Mouse (Mus musculus) frontal cortex, adult 2 months (tissue): ENCODE results near the gene Heatr4. TPM values are rescaled to one million over a fixed set of nuclear protein-coding genes. Genes with fewer than 3 reads are reported as not detected.

Source experiments
- polyA plus RNA-seq: library from polyadenylated mRNA; depleted of rRNA; stranded (reverse); fragments of >200 nt; gene quantifications from 2 replicates; pipeline ENCODE4 v1.2.3, GENCODE M21; 2012; rRNA removed

Gene Heatr4
- polyA plus RNA-seq, 1 experiment, result 0.06 TPM

Other genes with a start within 250 kb of the Heatr4 start
- 3.0 and 3.4 TPM in 2 replicates for gene Papln, start 221.2 kb downstream of the Heatr4 start, polyA plus RNA-seq
- 71.7 and 73.3 TPM in 2 replicates for gene Numb, start 62.9 kb downstream of the Heatr4 start, polyA plus RNA-seq
- gene Riox1, start 34.2 kb downstream of the Heatr4 start, polyA plus RNA-seq, result 11.5 and 12.0 TPM in 2 replicates
- 7.2 and 8.7 TPM in 2 replicates for gene Acot2, start 3.0 kb upstream of the Heatr4 start, polyA plus RNA-seq
- gene Acot1, start 24.6 kb upstream of the Heatr4 start, polyA plus RNA-seq, result 15.6 and 15.7 TPM in 2 replicates
- 1.8 and 2.0 TPM in 2 replicates for gene Acot4, start 53.5 kb upstream of the Heatr4 start, polyA plus RNA-seq
- not detected in 2 replicates for gene Gm49366, start 54.1 kb upstream of the Heatr4 start, polyA plus RNA-seq
- gene Acot3, start 67.3 kb upstream of the Heatr4 start, polyA plus RNA-seq, result 1.7 TPM in 2 replicates
- gene Acot5, start 84.5 kb upstream of the Heatr4 start, polyA plus RNA-seq, result 2.7 and 3.5 TPM in 2 replicates
- gene Acot6, start 115.8 kb upstream of the Heatr4 start, polyA plus RNA-seq, result 5.8 and 5.9 TPM in 2 replicates
- gene Dnal1, start 129.5 kb upstream of the Heatr4 start, polyA plus RNA-seq, result 52.9 and 55.1 TPM in 2 replicates
- 4.4 and 5.3 TPM in 2 replicates for gene Pnma1, start 163.6 kb upstream of the Heatr4 start, polyA plus RNA-seq
- 8.6 and 8.7 TPM in 2 replicates for gene Elmsan1, start 234.0 kb upstream of the Heatr4 start, polyA plus RNA-seq